Mouse (Mus musculus): ENCODE measurements around the gene Vmn1r193.
"Not testable (repeated sequence)": the region's sequence is repeated elsewhere in the genome, so short reads cannot be mapped to it uniquely, and the experiment has no call there.

Vmn1r193 gene

DNA sequence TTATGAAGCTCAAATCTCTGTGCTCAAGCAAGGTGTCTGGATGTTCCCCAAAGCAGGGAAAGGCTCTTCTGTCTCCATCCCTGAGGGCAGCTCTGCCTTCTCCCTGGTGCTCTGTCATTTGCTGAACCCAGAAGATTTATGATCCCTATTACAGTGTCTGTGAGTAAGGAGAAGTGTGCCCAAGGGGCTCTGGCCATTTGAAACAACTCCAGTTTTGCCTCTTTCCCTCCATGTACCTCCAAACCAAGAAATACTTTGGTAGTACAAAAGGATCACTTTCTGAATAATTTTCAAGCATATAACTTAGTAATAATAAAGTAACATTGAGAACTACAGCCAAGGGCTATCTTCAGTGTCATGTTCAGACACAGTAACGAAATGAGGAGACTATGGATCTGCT, at the start of gene Vmn1r193:
TSS of gene Vmn1r193 (minus strand) at position 101 of the 400 bp plus-strand sequence.
- not testable (repeated sequence) for DNase-seq (ENCODE audit: low read depth, low spot score)

DNA sequence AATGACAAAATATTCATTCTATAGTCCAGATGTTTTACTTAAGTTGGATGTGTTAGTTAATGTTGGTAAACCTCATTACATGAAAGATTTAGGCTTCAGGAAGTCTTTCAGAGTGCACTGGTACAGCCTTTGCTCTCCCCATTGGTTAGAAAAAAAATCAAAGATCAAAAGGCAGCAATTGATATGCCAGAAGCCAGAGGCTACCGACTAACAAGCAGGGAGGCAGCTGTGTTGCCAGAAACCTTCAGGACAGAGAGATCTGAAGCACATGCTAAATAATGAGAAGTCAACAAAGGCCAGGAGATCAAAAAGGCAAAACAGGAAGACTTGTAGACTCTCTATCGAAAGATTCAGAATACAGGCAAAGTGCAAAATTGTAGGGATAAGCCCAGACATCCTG, 48.8 kb upstream of the Vmn1r193 start:
- DNase-seq (ENCODE audit: low read depth, low spot score), result no peak

GRCm38 (mm10) chr13:22270222-22270621, 47.3 kb upstream of the Vmn1r193 start, which contains the start of gene Vmn1r195:
Vmn1r195 (plus strand) TSS chr13:22270522.
- DNase-seq (ENCODE audit: low read depth, low spot score), result not testable (repeated sequence)

- no peak for DNase-seq (ENCODE audit: low read depth, low spot score)
Observed at GRCm38 (mm10) chr13:22243915-22244314, 21.0 kb upstream of the Vmn1r193 start, which contains the start of gene Vmn1r194. Vmn1r194 (plus strand) TSS chr13:22244215.

DNA sequence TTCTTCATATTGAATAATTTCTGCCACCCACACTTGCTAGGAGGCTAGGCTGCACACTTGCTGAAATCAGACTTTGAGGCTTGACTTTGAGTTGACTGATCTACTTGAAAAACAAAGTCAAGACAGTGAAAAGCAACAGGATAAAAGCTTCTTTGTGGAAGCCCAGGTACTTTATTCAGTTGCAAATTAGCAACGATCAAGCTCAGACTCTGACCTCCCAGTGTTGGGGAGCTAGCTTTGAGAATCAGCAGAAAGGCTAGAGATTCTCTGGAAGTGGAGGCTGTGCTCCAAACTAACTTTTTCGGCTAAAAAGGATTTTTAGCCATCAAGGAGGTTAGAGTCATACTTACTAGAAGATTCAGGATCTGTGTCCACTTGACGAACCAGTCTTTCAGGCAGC, 30.2 kb downstream of the Vmn1r193 start:
- not testable (repeated sequence) for DNase-seq (ENCODE audit: low read depth, low spot score)

DNA sequence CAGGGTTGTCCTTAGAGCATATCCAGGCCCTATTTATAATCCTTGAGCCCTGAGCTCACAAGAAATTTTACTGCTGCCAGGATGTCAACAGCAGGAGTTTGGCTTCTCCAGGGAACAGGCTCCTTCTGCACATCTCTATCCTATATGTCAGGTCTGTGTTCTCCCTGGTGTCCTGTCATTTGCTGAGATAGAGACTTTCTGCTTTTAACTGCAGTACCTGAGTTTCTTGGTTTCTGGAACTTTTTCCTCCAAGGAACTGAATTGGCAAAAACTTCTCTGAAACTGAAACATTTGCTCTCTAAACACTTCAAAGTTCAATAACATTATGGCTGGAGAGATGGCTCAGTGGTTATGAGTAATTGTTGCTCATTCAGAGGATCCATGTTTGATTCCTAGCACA, 31.9 kb downstream of the Vmn1r193 start, which contains the start of gene Vmn1r192:
TSS of gene Vmn1r192 (minus strand) at position 101 of the 400 bp plus-strand sequence.
- DNase-seq (ENCODE audit: low read depth, low spot score), result no peak

- DNase-seq (ENCODE audit: low read depth, low spot score), result no peak
Observed at GRCm38 (mm10) chr13:22190385-22190784, 32.6 kb downstream of the Vmn1r193 start.

DNA sequence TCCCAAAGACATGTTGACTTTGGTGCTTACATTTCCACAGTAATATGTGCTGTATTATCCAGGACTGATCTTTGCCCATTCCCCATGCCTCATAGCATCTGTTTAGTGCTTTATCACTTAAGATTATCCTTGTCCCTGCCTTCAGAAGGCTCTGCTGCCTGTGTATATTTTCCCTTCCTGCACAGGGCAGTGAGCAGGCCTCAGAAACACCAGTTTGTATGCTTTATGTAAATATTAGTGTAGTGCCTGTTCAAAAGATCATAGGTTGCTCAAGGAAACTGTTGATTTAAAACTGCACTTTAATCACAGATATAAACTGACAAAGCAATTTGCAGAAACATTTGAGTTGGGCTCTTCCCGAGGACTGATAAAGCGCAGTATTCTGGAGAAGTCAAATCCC, 33.6 kb downstream of the Vmn1r193 start:
- DNase-seq (ENCODE audit: low read depth, low spot score), result no peak

GRCm38 (mm10) chr13:22183869-22184268, 39.1 kb downstream of the Vmn1r193 start, which contains the start of gene Vmn1r191:
Vmn1r191 (minus strand) TSS chr13:22183969.
- DNase-seq (ENCODE audit: low read depth, low spot score), result no peak

DNA sequence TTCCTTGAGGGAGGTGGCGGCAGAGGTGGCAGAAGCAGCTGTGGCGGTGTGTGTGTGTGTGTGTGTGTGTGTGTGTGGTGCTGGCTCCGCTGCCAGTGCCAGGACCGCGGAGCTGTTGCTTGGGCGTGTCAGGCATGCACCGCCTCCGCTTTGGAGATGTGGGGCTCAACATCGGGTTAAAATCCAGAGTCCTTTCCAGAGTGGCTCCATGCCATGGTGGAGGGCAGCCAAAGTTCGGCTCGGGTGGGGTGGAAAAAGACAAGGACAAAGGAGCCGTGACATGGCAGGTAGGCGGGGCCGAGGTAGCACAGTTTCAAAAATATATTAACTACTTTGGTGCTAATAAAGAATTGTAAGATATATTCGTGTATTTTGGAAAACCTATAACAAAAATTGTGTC, 54.5 kb downstream of the Vmn1r193 start:
- DNase-seq (ENCODE audit: low read depth, low spot score), result no peak
